Mouse (Mus musculus) gonadal fat pad, adult 2 months (tissue): ENCODE results near the gene Scn9a. TPM values are rescaled to one million over a fixed set of nuclear protein-coding genes. Genes with fewer than 3 reads are reported as not detected.

ENCODE experiments used
- DNase-seq: peaks from one replicate; pipeline ENCODE4 v3.0.0-alpha.2; 2012; ENCODE audit warnings: low read depth
- polyA plus RNA-seq: library from polyadenylated mRNA; depleted of rRNA; stranded (reverse); fragments of >200 nt; gene quantifications from 2 replicates; pipeline ENCODE4 v1.2.3, GENCODE M21; 2012; rRNA removed

Gene Scn9a
- polyA plus RNA-seq = 0.01 and 0.11 TPM in 2 replicates

DNA sequence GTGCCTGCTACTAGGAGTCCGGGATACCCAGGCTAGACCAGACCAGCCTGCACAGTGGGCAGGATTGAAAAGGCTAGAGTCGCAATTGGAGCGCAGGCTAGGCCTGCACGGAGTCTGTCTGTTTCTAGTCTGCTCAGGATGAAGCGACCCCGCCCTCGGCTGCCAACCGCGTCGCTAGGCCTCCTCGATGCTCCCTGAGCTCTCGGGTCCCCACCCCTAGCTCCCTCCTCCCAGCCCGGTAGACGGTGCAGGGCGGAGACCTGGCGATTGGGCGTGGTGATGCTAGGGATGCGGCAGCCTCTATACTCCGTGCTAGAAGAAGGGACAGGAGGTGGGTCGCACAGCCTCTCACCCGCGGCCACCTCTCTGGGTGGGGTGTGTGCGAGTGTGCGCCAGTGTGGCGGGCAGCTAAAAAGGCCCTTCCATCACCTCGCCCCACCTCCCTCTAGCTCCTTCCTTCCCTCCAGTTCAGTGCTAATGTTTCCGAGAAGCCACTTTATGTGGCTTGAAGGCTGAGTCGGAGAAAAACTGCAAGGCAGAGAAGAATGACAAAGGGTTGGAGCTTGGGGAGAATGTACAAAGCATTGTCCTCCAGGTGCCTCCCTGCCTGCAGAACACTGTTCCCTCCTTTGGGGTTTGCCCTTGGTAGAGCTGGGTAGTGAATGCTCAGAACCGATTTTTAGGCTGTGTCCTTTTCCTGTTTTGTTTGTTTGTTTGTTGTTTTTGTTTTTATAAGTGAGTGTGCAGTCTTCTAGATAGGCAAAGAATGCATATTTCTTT is at the start of gene Scn9a:
Gene Scn9a, minus strand, starts transcription at position 383 of the 780 bp plus-strand sequence.
- DNase-seq = no peak

- no peak for DNase-seq
These were observed 27.2 kb upstream of the Scn9a start for GRCm38 (mm10) chr2:66661988-66662387.

- no peak for DNase-seq
These were observed 21.7 kb upstream of the Scn9a start for GRCm38 (mm10) chr2:66656430-66656829.

DNA sequence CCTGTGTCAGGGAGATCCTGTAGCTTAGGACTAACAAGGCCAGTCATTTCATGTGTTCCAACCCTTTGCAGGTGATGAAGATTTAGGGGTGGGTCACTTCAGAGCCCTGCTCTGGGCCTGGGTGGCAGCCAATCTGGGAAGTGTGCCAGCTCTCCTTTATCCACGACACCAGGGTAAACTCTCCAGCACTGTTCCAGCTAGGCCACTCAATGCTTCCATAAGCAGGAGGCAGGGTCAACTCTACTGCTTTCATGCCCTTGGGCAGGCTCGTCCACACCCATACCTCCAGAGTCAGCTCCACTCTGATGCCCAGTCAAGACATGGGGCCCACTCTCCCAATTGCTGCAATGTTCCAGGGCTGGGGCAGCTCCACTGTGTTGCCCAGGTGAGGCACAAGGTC is 20.7 kb upstream of the Scn9a start:
- no peak for DNase-seq

DNA sequence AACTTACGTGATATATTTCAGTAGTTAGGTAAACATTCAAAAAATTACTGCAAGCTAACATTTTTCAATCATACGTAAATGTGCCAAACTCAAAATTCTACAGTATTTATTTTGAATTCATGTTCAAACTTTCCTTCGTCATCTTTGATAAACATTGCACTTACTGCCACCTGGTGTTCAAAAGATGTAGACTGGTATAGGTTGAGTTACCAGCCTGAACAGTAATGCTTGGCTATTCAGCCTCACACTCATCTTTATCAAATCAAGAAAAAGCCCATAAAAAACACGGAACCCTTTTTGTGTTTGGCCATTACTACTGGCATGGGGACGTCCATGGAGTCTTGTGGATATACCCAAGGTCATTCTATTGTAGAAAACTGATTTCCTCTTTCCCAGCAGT is 9.6 kb upstream of the Scn9a start:
- DNase-seq = no peak

- DNase-seq = no peak
These were observed 2.0 kb downstream of the Scn9a start for GRCm38 (mm10) chr2:66632728-66633127.

DNA sequence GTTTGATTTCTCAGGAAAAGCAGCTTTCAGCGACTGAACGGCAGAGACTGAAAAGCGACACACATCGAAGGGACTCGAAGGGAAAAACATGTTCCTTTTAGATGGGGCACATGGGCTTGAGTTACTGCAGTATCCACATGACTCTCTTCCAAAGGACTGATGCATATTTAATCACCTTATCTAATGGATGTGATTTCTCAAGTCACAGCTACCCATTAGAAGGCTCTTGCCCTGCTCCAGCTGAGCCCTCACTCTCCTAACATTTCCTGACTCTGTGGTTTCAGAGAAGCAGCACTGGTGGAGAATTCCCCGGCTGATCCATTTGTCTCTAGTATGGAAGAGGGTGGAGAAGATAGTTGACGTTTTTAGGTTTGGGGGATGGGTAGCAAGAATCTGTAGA is 23.7 kb downstream of the Scn9a start:
- DNase-seq = no peak

- DNase-seq = no peak
These were observed 37.4 kb downstream of the Scn9a start for GRCm38 (mm10) chr2:66597313-66597712.

DNA sequence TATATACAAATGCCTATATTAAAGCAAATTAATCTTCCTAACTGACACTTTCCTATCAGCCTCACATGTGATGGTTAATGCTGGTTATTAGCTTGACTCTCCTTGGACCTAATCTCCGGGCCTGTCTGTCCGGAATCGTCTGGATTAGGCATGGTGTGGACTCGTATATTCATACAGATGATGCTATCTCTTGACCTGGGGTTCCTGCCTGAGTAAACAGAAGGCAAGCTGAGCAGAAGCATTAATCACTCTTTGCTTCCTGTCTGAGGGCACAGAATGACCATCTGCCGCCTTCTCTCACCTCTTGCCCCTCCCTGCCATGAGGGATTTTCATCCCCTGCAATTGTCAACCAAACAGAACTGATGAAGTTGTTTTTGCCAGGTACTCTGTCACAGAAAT is 38.6 kb downstream of the Scn9a start:
- no peak for DNase-seq

DNA sequence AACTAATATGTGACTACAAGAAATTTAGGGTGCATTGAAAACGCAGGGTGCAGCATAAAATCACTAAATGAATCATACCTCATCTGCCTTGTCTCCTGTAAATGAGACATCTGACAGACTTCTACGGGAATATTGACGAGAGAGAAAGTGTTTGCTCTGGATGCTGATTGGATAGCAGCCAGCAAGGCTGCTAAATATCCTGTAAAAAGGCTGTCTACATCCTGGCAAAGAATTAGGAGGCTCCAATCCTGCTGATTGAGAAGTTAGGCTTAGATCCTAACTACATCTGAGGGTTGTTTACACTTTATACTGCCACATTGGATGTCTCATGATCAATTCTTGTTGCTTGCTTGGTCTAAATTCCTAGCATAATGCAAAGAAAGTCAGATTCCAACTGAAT is 44.6 kb downstream of the Scn9a start:
- no peak for DNase-seq

DNA sequence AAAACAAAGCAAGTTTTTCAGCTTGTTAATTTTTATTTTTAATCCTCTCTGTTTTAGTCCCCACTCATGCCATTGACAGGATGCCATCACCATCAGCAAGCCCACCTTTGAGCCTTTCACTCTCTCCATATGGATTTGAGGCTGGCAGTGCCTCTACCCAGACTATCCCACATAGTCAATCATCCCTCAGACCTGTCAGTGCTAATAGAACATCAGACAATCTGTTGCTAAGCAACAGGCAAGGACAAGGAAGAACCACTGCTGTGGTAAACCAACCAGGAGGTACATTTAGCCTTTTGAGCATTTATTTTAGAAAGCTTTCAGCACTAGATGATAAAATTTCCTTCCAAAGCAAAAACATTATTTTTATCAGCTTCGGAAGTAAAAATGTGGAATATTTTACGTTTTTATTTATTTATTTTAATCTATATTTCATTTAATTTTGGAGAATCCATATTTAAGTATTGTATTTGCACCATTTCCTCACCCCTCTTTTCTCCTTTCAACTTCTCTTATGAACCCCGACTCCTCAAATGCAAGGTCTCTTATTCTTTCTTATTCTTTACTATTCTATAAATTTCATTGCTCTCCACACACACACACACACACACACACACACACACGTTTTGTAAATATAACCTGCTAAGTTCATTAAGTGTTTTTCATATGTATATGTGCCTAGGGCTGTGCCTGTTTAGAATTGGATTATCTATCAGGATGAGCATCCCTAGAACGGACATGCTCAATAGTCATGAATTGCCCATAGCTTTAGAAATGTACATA is 54.5 kb downstream of the Scn9a start:
- DNase-seq = no peak

DNA sequence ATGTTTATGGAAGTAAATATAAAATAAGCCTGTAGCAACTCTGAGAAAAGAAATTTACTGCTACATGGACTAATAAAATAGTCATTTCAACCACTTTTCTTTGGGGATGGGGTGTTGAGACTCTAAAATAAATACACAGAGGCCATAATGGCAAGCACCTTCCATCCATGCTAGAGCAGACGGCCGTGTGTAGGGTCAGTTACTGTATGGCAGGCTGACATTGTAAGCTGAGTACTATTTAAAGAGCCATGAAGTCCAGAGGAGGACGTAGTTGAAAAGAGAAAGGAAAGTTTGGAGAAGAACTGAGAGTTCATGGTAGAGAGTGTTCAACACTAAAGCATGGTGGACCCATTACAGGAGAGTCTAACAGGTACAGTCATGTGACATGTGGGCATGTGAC is 86.5 kb downstream of the Scn9a start:
- DNase-seq = no peak

DNA sequence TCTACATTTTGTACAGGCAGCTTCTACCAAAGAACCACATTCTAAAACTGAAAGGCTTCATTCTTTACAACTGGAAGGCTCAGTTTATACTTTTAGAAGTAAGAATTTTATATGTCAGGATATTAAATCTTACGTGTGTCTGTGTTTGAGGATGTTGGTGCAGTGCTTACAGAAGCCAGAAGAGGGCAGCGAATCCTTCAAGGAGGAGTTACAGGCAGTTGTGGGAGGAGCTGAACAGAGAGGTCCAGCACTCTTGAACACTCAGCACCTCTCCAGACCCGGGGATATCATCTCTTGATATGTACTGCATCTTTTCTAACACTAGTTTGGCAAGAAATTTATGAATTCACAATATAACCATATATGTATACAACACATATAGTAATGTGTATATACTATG is 114.8 kb downstream of the Scn9a start:
- no peak for DNase-seq

GRCm38 (mm10) chr2:66511424-66511823 is 123.3 kb downstream of the Scn9a start:
- DNase-seq = no peak

DNA sequence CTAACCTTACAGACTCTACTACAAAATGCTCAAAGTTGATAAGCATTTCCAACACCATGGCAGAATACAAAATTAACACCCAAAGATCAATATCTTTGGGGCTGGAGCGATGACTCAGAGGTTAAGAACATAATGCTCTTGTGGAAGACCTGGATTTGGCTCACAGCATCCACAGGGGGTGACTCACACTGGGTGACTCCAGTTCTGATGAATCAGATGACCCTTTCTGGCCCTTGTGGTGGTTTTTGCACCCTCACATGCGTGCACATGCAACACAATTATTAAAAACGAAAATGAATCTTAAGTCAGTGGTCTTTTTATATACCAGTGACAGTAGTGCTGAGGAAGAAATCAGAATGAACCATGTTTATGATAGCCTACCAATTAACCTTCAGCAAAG is 126.7 kb downstream of the Scn9a start:
- DNase-seq = no peak

DNA sequence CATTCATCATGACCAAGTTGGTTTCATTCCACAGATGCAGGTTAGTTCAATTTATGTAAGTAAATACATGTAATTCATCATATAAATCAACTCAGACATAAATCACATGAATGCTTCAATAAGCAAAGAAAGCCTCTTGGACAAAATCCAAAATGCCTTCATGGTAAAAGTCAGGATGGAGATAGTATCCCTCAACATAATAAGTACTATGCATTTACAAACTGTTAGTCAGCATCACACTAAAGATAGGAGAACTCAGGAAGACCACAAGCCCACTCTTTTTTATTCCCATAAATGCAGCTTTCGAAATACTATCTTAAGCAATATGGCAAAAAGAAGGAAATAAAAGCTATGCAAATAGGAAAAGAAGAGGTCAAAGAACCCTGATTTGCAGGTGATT is 127.1 kb downstream of the Scn9a start:
- DNase-seq = no peak

DNA sequence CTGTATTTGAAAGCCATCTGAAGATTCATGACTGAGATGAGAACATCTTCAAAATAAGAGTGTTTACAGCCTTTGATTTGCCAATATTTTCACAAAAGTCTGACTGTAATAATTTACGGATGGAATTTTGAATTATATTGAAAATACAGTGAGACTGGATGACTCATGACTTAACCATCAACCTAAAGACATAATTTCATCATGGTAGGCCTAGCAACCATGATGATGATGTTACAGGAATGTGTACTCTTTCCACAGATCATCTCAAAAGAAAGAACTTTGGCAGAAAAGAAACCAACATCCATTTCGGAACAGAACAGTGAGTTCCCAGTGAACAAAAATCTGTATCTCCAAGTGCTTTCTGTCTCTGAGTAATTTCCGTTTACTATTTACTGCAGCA is 132.6 kb downstream of the Scn9a start:
- no peak for DNase-seq

DNA sequence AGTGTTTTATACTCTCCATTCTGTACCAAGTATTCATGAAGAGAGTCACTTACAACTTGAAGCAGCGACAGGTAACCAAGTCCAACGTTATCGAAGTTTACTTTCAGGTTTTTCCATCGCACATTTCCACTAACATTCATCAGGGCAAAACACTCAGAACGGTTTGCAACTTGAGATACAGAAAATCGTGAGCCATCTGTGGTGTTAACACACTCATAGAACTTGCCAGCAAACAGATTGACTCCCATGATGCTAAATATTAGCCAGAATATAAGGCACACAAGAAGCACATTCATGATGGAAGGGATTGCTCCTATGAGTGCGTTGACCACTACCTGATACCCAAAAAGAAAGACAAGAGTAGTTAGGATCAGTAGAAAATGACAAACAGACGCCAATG is 140.2 kb downstream of the Scn9a start:
- no peak for DNase-seq

- no peak for DNase-seq
These were observed 156.4 kb downstream of the Scn9a start for GRCm38 (mm10) chr2:66478395-66478794.

- DNase-seq = no peak
These were observed 161.5 kb downstream of the Scn9a start for GRCm38 (mm10) chr2:66473181-66473822.

DNA sequence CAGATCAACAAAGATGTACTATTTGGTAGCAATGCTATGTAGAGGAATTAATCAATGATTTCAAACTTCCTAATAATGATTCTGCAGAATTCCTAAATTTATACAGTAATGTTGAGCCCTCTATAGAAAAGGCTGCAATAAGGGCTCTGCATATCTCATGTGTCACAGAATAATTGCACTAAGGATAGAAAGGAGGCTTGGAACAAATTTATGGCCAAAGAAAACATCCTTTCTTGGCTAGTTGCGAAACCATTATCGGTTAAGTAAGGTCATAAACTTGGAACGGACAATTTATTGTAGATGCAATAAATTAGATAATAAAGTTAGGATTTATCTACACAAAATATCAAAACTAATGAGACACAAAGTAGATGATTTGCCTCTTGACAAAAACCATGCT is 169.3 kb downstream of the Scn9a start:
- DNase-seq = no peak

GRCm38 (mm10) chr2:66464874-66465458 is 169.8 kb downstream of the Scn9a start:
- DNase-seq = no peak
